Mouse (Mus musculus): ENCODE measurements around the gene Rabl2.

Rabl2 gene

DNA sequence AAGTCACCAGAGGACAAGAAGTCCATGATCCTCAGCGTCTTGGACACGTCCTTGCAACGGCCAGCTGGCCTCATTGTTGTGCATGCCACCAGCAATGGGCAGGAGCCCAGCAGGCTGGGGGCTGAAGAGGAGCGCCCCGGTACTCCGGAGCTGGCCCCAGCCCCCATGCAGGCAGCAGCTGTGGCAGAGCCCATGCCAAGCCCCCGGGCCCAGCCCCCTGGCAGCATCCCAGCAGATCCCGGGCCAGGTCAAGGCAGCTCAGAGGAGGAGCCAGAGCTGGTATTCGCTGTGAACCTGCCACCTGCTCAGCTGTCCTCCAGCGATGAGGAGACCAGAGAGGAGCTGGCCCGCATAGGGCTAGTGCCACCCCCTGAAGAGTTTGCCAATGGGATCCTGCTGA is 42.9 kb downstream of the Rabl2 start:
- DNase-seq = no peak

- DNase-seq = no peak
These were observed 43.7 kb downstream of the Rabl2 start for GRCm38 (mm10) chr15:89547824-89548601.

DNA sequence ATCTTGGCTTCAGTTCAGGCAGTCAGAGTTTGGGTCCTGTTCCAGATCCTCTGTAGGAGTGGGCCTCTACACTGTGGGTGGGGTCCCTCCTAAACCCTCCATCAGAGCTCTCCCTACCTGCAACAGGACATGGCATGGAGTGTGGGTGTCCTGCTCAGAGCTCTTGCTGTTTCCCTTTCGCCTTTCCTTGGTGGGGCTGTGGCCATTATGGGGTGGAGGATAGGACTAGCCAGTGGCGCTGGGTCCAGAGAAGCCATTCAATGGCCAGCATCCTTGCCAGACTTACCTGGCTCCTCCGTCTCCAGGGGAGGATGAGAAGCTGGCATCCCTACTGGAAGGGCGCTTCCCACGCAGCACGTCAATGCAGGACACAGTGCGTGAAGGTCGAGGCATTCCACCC is 44.4 kb downstream of the Rabl2 start:
- DNase-seq = no peak

DNA sequence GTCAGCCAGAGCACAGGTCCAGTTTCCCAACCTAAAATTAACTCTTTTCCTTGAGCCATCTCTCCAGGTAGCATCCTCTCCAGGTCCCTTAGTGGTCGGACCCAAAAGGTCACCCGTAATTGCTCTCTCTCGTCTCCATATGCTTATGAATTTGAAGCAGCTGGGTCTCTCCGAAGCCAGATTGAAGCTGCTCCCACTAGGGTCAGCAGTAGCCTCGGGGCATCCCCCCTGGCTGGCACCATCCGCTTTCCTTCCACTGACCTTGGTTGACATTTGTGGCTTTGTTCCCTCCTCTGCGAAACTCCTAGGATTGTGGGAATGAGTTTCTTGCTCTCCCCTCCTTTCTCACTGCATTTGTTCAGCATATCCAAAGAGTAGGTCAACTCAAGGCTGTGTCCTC is 47.6 kb downstream of the Rabl2 start:
- no peak for DNase-seq

GRCm38 (mm10) chr15:89533843-89534207 is 57.9 kb downstream of the Rabl2 start:
- DNase-seq = no peak

DNA sequence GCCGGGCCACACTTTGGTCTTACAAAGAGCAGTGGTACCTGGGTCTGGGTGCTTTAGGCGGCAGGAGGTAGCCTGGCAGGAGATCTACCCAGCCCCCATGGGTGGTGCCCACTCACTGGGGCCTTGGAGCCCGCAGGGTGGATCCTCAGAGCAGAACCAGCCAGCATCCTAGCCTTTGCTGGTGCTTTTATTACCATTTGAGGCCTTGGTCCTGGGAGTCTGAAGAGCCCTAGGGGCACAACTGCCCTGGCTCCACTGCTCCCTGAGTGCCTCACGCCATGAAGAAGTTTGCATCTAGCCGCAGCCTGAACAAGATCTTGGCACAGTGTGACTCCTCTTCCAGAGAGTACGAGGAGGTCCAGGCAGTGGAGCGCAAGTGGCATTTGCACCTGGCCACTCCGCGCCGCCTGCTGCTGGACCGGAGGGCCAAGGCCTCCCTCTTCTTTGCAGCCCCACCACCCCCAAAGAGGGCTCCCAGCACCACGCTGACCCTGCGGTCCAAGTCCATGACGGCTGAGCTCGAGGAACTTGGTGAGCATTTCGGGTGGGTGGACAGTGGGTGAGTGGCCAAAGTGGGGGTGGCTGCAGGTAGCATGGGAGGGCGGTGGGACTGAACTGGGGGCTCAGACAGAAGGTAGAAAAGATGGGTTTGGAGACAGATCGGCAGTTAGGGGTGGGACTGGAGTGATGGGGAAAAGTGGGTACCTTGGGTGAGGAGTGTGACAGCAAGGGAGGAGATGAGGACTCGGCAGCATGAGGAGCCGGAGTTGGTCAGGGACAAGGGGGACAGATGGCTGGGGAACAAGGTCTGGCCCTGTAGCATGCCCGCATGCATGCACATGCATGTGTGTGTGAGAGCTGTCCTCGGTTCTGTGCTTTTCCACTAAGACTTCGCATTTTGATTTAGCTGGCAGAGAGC is 58.5 kb downstream of the Rabl2 start:
- no peak for DNase-seq

Data from thymus, postnatal 36 days (tissue).